Mouse (Mus musculus): ENCODE data around the gene Mrps18b.

GRCm38 (mm10) chr17:35916297-35917142 lies at the start of gene Mrps18b, which contains the start of gene Ppp1r10:
- TF ChIP-seq CTCF (IDR thresholded peaks at IDR 0.05; ENCODE audit: borderline replicate concordance, control insufficient read depth, extremely low read depth, insufficient read depth, low read length, poor library complexity): peak; percentile 71; the same call in 1 of the 2 replicates
- peak; percentile 99 for TF ChIP-seq POLR2A (IDR thresholded peaks at IDR 0.05; ENCODE audit: control insufficient read depth, extremely low read depth, insufficient read depth, low read length, poor library complexity)
